Mouse (Mus musculus): ENCODE measurements around the gene 4930503B20Rik. TPM values are rescaled to one million over a fixed set of nuclear protein-coding genes. Genes with fewer than 3 reads are reported as not detected.

The 4930503B20Rik gene
- total RNA-seq, 2 experiments from 2014 or later = not detected

GRCm38 (mm10) chr3:146599198-146599900 is 51.8 kb downstream of the 4930503B20Rik start:
- no peak for DNase-seq (ENCODE audit: low spot score in 2 of 2)

- peak in 1 of 2 experiments; percentile 51 for DNase-seq (ENCODE audit: low spot score in 2 of 2)
Observed at GRCm38 (mm10) chr3:146598411-146598810, 52.7 kb downstream of the 4930503B20Rik start.

GRCm38 (mm10) chr3:146596864-146597263 is 54.3 kb downstream of the 4930503B20Rik start:
- no peak for DNase-seq (ENCODE audit: low spot score in 2 of 2)

- no peak for DNase-seq (ENCODE audit: low spot score in 2 of 2)
Observed at GRCm38 (mm10) chr3:146596387-146596786, 54.7 kb downstream of the 4930503B20Rik start.

- no peak for DNase-seq (ENCODE audit: low spot score in 2 of 2)
Observed at GRCm38 (mm10) chr3:146595440-146595839, 55.7 kb downstream of the 4930503B20Rik start.

Other genes with a start within 250 kb of the 4930503B20Rik start
- gene Ssx2ip, start 246.7 kb downstream of the 4930503B20Rik start, total RNA-seq (2021) = 100 to 1,000 TPM; 151 to 155 TPM
- 1 to 10 TPM; 6.6 to 7.4 TPM for gene Ctbs, start 201.5 kb downstream of the 4930503B20Rik start, total RNA-seq (2021)
- gene Spata1, start 151.6 kb downstream of the 4930503B20Rik start, total RNA-seq (2021) = 1 to 10 TPM; 2.1 to 3.0 TPM
- gene Gng5, start 151.5 kb downstream of the 4930503B20Rik start, total RNA-seq (2021) = 10 to 100 TPM; 49.4 to 60.7 TPM
- 10 to 100 TPM; 14.3 to 15.0 TPM for gene Rpf1, start 129.9 kb downstream of the 4930503B20Rik start, total RNA-seq (2021)
- gene Uox, start 80.9 kb downstream of the 4930503B20Rik start, total RNA-seq (2021) = not detected
- gene Dnase2b, start 35.7 kb downstream of the 4930503B20Rik start, total RNA-seq (2021) = not detected
- gene Samd13, start 34.3 kb upstream of the 4930503B20Rik start, total RNA-seq (2021) = not detected
- gene Prkacb, start 161.7 kb upstream of the 4930503B20Rik start, total RNA-seq (2021) = 100 to 1,000 TPM; 214 to 231 TPM
- gene Ttll7, start 201.1 kb upstream of the 4930503B20Rik start, total RNA-seq (2021) = 100 to 1,000 TPM; 118 to 131 TPM